Mouse (Mus musculus): ENCODE results near the gene Rnf220.
"Not testable (repeated sequence)": the region's sequence is repeated elsewhere in the genome, so short reads cannot be mapped to it uniquely, and the experiment has no call there.

Gene Rnf220

DNA sequence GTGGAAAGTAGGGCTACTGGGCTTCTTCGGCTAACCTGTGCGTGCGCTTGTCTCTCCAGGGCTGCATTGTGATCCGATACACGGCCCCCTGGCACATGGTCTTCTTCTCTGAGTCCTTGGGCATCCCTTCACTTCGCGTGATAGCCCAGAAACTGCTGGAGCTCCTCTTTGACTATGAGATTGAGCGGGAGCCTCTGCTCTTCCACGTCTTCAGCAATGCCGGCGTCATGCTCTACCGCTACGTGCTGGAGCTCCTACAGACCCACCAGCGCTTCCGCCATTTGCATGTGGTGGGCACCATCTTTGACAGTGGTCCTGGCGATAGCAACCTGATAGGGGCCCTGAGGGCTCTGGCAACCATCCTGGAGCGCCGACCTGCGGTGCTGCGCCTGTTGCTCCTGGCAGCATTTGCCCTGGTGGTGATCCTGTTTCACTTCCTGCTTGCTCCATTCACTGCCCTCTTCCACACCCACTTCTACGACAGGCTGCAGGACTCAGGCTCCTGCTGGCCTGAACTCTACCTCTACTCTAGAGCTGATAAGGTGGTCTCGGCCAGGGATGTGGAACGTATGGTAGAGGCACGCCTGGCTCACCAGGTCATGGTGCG is 228.9 kb downstream of the Rnf220 start:
- DNase-seq (ENCODE audit: low spot score): no peak

DNA sequence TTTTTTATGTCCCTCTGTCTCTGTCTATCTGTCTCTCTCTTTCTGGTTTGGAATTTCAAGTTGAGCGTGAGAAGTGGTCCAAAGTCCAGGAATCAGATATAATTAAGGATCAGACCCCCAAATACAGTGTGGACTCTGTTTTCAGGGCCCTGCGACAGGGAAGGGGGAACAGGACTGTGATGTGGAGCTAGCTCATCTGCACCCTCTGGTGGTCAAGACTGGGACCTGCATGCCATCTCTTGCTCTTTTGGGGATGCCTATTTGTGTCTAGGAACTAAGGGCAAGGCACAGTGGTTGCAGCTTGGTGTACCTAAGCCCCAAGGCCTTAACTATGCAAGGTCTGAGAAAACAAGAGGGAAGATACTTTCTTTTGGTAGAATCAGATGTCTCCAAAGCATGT is 229.6 kb downstream of the Rnf220 start:
- DNase-seq (ENCODE audit: low spot score): no peak

DNA sequence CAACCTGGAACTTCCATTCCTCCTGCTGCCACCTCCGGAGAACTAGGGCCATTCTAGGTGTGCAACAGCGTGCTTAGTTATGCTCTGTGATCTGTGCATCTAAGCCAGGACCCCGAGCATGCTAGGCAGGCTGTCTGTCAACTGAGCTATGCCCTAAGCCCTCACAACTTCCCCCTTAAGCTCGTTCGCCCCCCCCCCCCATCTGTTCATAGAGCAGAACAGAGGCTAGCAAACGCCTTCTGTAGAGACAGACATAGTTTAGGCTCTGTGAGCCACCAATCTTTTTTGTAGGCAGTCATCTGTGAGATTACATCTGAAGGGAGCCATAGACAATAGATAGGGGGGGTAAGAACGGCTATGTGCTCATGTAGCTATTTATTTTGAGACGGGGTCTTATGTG is 233.9 kb downstream of the Rnf220 start:
- no peak for DNase-seq (ENCODE audit: low spot score)

DNA sequence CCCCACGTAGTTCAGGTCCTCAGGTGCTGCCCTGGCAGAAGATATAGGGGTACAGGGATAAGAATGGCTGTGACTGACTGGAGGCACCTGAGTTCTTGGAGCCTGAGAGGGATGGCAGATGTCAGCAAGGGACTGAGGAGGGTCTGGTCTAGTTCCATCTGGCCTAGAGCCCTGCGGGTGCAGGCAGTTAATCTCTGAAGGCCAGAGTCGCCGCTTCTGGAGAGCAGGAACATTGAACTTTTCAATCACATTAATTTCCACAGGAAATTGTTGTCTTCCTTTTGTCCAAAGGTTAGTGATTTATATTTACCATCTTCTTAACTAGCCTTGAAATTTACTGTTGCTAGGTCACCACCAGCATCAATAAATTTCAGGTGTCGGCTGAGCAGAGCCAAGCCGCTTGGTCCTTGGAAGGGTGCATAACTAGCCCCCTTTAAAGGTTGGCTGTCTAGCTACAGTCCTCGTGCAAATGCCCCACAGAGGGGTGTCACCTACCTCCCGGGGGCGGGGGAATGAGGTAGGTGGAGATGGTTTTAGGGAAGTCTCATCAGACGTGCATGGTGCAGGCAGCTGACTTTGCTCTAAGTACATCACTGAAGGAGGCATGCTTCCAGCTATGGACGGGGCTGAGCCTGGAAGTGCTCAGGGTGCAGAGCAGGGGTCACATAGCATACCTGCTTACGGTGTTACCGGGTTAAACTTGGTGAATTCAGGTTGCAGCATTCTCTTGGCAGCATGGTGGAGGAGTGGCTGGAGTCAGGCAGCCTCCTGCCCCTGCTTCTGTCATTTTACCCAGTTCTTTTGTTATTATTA is 234.5 kb downstream of the Rnf220 start:
- no peak for DNase-seq (ENCODE audit: low spot score)

DNA sequence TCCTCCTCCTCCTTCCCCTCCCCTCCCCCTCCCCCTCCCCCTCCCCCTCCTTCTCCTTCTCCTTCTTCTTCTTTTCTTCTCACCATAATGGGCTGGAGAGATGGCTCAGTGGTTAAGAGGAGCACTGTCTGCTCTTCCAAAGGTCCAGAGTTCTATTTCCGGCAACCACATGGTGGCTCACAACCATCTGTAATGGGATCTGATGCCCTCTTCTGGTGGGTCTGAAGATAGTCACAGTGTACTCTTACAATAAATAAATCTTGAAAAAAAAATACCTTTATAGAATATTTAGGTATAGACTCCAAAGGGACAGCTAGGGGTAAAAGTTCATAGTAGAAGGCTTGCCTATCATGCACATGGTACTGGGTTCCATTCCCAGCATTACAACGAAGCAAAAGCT is 235.6 kb downstream of the Rnf220 start:
- no peak for DNase-seq (ENCODE audit: low spot score)

DNA sequence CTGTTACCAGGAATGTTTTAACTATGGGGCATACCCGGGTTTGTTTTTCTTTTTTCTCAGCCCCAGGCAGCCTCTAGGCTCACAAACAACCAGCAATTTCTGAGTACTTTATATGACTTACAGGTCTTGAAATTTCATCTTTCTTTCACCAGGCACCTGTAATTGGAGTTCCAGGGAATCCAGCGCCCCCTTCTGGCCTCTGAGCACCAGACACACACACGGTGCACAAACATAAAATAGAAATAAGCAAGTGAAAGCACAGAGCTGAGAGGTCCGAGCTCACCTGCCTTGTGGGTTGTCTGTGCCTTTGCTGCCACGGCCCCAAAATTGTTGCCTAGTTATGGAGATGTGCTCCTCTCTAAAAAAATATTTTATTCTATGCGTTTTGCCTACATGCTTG is 236.9 kb downstream of the Rnf220 start:
- DNase-seq (ENCODE audit: low spot score): not testable (repeated sequence)

DNA sequence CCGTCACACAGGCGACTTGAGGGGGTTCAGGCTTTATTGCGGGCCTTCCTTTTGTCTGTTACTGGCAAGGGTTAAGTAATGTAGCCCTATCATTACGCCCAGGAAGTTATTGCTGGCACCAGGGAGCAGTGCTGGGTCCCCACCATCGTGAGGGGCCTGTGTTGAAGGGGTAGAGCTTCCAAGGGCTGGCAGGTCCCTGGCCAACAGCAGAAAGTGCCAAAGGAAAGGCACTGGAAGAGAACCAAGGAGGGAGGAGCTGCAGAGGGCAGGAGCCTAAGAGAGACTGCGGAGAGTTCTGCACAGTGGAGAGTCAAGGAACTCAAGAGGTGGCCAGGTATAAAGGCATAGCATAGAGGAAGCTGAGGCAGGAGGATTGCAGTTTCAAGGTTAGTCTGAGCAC is 242.2 kb downstream of the Rnf220 start:
- no peak for DNase-seq (ENCODE audit: low spot score)

DNA sequence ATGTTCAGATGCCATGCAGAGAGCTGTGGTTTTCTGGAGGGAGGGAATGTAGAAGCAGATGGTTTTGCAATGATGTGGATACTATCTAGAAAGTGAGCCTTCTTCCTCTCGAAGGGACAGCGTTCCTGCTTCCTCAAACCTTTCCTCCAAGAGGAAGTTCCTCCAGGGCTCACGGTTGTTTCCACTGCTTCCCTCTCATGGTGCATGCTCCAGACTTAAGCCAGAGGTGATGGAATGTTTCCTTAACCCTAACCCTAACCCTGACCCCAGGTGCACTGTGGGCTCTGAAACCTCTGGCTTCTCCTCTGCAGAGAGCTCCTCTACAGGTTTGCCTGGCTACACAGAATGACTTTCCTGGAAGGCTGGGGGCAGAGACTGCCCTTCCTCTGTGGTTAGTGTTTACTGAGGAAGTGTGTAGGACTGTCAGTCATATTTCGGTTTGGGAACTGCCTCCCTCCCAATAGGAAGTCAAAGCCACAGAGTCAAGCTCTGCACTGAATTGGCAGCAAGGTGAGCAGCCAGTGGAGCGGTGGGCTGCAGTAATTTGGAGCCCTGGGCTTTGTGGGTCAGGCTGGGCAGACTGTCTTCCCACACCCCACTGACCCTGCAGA is 242.7 kb downstream of the Rnf220 start:
- DNase-seq (ENCODE audit: low spot score): no peak

DNA sequence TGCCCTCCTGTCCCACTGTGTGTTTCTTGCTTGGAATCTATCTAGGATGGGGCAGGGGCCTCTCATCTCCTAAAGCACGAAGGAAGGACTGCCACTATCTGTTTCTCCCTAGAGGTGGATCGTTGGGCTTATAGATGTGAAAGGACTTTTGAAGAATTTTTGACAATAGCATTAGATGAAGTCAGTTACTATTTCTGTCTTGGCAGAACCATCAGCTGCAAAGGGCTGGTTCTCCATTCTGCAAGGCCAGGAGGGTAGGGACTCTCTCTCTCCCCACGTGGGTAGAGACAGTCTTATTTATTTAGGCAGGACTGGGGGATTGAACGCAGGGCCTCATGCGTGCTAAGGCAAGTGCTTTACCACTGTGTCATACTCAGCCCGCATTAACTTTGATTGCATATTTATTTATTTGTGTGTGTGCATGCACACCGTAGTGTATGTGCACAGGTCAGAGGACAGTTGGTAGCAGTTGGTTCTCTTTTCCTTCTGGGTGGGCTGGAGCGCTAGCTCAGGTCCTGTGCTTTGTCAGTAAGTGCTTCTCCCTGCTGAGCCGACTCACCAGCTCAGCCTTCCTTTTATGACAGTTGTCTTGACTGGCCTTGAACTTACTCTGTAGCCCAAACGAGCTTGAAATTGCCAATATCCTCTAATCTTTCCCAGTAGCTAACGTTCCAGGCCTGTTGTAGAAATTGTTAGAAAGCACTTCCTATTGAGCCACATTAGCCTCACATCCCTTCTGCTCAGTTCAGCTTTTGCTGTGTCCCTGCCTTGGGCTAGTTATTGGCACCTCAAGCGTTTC is 243.4 kb downstream of the Rnf220 start:
- no peak for DNase-seq (ENCODE audit: low spot score)

DNA sequence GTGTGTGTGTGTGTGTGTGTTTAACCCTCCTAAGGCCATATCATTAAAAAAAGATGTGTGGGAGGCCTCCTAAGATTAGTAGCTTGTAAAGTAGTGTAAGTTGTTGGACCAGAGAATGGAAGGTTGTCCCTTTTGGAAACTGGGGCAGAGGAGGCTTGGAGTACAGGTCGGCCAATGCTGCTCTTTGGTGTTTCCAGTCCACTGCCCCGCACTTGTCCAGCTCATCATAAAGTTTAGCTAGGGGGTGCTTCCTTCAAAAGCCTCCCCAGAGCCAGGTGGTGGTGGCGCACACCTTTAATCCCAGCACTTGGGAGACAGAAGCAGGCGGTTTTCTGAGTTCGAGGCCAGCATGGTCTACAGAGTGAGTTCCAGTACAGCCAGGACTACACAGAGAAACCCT is 244.1 kb downstream of the Rnf220 start:
- DNase-seq (ENCODE audit: low spot score): no peak

DNA sequence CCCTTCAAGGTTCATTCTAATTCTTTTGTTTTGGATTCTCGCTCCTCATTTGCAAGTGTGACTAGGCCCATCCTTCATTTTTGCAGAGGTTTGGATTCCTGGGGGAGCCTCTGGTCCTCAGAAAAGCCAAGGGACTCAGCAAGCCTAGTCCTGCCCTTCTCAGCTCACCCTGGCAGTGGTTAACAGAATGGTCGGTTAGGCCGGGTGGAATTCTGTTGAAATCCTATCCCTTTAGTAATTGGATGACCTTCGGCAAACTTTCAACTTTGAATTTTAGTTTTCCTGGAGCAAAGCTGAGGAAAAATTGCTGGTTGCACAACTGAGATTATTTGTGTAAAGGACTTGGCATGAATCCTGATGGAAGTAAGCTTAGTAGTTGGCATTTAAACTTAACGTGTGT is 244.5 kb downstream of the Rnf220 start:
- no peak for DNase-seq (ENCODE audit: low spot score)

DNA sequence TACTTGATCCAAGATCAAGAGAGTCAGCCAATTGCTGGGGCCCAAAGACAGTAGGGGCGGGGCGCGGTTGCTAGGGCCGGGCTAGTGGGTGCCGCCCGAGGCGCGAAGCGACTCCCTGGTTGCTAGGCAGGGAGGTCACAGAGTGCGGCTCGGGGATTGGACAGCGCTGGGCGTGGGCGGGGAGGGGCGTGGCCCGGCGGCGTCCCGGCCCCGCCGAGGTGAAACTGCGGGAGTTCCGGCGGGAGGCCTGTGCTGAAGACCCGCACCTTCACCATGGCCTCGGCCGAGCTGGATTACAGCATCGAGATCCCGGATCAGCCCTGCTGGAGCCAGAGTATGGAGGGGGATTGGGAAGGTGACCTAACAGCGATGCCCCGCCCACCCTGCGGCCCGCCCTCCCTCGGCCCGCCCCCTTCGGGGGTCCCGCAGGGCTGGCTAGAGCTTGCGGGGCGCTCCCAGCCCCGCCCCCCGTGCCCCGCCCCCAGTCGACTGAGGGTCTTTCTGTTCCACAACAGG is 245.0 kb downstream of the Rnf220 start, which contains the start of the genes Tmem53 and Armh1:
Gene Tmem53 (plus strand): TSS at position 151 of the 516 bp plus-strand sequence.
Gene Armh1 (minus strand): TSS at position 325 of the 516 bp plus-strand sequence.
- DNase-seq (ENCODE audit: low spot score): peak; percentile 74

DNA sequence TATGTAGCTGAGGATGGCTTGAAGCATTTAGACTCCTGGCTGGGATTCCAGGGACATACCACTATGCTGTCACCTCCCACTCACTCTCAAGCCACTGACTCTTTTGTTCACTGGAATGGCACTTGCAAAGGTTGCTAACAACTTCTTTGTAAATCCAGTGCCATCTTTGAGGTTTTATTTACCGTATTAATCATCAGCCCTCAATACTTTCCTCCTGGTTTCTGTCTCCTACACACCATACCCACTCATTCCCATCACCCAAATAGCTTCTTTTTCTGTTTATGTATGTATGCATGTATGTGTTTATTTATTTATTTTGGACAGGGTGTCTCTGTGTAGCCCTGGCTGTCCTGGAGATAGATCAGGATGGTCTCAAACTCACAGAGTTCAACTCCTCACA is 245.9 kb downstream of the Rnf220 start:
- DNase-seq (ENCODE audit: low spot score): no peak

DNA sequence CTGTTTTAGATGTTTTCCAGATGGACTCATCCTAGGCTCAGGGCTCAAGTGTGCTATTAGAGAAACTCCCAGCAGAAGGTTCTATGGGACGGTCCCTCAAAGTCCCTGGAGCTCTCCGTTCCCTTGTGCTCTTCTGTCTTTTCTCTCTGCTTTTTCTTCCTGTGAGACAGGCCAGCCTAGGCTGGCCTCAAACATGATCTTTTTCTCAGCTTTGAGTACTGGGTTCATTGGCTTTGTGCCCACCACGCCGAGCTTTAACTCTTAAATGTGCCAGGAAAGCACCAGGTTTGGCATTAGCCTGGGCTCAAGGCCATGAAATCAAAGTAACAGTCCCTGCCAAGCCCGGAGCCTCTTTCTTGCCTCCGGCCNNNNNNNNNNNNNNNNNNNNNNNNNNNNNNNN is 256.0 kb downstream of the Rnf220 start:
- no peak for DNase-seq (ENCODE audit: low spot score)

DNA sequence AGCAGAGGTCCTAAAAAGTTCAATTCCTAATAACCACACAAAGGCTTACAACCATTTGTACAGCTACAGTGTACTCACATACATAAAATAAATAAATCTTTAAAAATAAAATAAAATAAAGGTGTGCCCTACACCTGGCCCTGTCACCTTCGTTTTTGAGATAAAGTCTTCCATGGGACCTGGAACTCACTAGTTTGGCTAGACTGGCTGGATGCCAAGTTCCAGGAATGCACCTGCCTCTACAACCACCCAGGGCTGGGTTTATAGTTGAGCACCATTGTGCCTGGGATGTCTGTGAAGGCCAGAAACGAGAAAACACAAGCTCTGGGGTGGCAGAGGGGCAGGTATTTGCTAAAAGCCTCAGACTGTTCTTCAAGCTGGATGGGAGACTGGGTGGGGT is 257.7 kb downstream of the Rnf220 start:
- no peak for DNase-seq (ENCODE audit: low spot score)

DNA sequence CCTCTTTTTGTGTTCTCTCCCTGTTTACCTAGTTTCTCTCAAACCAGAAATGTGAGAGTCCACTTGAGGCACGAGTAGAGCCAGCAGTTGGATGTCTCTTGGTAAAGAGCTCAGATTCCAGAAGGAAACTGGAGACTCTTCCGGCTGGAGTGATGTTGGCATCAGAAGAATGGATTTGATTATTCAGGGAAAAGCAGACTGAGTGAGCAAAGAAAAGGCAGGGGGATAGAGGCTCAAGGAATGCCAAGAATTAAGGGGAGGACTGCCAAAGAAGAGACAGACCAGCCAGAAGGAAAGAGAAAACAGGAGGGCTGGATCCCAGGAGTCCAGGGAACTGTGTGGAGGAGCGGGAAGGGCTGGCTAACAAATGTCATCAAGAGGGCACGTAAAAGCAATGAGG is 261.0 kb downstream of the Rnf220 start:
- no peak for DNase-seq (ENCODE audit: low spot score)

DNA sequence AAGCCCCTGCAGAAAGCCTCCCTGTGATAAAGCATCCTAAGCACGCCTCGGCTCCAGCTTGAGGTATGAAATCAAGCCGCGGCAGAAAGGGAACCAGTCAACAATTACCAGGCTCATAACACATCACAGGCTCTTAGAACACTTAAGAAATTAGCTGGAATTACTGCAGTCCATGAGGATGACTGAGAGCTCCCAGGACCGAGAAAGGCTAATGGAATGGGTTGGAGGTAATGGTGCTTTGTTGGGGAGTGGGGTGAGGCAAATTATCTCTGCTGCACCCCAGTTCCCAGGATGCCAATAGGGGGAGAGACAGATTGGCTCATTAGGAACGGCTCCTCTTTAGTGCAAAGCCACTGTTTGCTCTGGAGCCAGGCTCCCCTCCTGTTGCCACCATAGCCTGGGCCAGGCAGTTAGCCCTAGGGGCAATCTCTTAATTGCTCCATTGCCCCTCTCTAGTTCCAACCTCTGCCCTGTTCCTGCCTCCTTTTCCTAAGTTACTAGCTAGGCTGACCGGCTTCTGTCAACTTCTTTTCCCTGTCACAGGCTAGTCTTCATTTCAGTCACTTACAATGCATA is 262.6 kb downstream of the Rnf220 start:
- no peak for DNase-seq (ENCODE audit: low spot score)

DNA sequence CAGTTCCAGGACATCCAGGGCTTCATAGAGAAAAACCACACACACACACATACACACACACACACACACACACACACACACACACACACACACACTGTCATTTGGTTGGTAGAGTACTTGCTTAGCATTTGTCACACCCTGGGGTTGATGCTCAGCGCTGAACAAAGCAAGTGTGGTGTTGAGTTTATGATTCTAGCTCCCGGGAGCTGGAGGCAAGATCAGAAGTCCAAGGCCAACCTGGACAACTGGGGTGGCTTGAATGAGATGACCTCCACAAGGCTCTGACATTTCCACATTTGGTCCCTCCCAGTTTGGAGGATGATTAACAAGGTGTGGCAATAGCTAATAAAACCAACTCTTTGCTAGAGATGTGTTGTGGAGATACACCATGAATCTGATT is 265.6 kb downstream of the Rnf220 start:
- DNase-seq (ENCODE audit: low spot score): no peak

DNA sequence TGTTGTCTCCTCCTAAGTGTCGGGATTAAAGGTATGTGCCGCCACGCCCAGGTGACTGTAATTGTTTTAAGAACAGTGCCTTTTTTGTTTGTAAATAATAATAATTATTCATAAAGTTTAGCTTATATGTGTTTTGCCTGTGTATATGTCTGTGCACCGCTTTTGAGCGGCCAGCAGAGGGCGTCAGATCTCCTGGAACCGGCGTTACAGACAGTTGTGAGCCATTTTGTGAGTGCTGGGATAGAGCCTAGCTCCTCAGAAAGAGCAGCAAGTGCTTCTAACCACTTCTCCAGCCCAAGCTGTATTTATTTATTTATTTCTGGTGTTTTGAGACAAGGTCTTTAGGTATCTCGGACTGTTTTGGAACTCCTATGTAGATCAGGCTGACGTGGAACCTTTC is 266.5 kb downstream of the Rnf220 start:
- DNase-seq (ENCODE audit: low spot score): no peak

DNA sequence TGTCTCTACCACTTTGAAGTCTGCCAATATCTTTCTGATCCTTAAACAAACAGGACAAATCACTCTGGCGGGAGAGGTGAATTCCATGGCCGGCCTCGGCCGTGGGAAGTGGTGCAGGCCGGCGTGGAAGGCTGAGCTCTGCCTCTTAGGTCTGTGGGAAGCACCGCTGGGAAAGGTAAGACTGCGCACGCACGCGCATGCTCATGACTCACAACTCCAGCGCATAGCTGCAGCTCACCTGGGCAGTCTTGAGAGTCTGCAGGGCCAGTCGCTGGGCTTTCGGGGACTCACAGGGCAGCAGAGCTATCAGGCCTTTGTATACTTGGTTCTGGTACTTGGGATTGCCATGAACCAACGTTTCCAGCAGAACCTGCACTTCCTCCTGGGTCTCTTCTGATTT is 267.3 kb downstream of the Rnf220 start:
- no peak for DNase-seq (ENCODE audit: low spot score)

DNA sequence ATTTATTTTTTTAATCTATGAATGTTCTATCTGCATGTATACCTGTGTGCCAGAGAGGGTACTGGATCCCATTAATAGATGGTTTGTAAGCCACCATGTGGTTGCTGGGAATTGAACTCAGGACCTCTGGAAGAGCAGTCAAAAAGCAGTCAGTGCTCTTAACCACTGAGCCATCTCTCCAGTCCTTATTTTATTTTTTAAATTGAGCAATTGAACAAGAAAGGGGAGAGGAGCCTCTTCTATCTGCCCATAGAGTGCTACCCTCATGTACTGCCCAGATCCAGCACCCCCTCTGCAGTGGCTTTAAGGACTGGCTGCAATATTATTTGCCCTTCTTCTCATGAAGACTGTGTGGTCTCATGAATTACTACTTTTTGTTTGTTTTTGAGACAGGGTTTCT is 271.6 kb downstream of the Rnf220 start:
- DNase-seq (ENCODE audit: low spot score): no peak

DNA sequence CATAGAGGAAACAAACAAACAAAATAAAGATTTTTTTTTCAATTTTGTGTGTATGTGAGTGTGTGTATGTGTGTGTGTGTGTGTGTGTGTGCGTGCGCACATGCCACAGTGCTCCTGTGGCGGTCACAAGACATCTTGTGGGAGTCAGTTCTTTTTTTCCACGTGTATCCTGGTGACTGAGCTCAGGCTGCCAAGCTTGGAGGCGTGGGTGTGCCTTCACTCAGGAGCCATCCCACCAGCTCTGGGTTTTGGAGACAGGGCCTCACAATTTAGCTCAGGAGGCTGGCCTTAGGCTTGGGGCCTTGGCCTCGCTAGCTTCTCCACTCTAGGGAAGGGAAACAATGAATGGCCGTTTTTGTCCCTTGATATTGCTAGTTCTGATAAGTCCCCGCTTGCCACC is 272.7 kb downstream of the Rnf220 start:
- DNase-seq (ENCODE audit: low spot score): no peak
